Mouse (Mus musculus) megakaryocyte-erythroid progenitor cell, adult 5-6 weeks (primary cell): Measurements from ENCODE around the gene C5ar1. TPM values are rescaled to one million over a fixed set of nuclear protein-coding genes. Genes with fewer than 3 reads are reported as not detected.
A peak's percentile ranks its signal among the peaks of the same experiment; 100 is the strongest.
"Not testable (repeated sequence)": the region's sequence is repeated elsewhere in the genome, so short reads cannot be mapped to it uniquely, and the experiment has no call there.

Experiments
- ATAC-seq: replicated peaks from 2 replicates; pipeline ENCODE4 v1.8.0; 2016; ENCODE audit warnings: mild to moderate bottlenecking, inconsistent platforms; ENCODE audit not compliant: severe bottlenecking, poor library complexity, low FRiP score, low TSS enrichment
- total RNA-seq, 2 experiments: library from RNA; stranded (forward) in 1 of 2; stranded (reverse) in 1 of 2; fragments of 200-1000, 215-1000 nt in 1 of 2; fragments of >200 nt in 1 of 2; fragmentation: Nextera tagmentation in 1 of 2; gene quantifications; 2 replicates each; pipeline ENCODE4 v1.2.3; 2014 to 2017

C5ar1 gene
- total RNA-seq, 2 experiments from 2014 or later, result 0.23 TPM; not detected in 1

DNA sequence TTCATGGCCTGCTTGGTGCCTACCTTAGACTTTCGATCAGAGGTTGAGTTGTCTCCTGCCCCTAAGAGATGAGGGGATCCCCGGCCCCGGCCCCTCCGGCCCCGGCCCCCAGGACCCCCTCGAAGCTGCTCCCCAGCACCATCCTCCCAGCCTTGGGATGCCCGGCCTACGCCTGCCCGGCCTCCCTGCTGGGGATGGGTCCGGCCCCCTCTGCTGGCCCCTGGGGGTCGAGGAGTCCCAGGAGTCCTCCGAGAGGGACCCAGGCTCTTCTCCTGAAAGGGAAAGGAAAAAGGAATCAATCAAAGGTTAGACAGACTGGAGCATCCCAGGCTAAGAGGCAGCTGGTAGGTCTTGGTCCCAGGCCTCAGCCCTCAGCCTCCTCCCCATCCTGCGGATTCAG lies 23.0 kb upstream of the C5ar1 start:
- no peak for ATAC-seq

DNA sequence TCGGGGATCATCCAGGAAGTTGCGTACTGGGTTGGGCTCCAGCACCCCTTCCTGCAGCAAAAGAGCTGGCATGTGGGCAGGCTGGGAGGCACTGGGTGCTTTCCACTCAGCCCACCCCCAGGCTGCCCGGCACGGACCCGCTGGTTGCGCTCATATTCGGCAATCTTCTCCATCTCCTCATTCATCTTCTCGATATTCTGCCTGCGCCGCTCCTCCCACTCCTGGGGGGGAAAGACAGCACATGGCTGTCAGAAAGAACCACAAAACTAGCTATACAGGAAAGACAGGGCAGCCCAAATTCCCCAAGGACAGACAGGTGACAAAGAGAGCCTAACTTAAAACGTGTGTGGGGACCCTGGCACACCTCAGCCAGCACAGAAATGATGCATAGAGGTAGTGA lies 21.4 kb upstream of the C5ar1 start:
- ATAC-seq, result no peak

DNA sequence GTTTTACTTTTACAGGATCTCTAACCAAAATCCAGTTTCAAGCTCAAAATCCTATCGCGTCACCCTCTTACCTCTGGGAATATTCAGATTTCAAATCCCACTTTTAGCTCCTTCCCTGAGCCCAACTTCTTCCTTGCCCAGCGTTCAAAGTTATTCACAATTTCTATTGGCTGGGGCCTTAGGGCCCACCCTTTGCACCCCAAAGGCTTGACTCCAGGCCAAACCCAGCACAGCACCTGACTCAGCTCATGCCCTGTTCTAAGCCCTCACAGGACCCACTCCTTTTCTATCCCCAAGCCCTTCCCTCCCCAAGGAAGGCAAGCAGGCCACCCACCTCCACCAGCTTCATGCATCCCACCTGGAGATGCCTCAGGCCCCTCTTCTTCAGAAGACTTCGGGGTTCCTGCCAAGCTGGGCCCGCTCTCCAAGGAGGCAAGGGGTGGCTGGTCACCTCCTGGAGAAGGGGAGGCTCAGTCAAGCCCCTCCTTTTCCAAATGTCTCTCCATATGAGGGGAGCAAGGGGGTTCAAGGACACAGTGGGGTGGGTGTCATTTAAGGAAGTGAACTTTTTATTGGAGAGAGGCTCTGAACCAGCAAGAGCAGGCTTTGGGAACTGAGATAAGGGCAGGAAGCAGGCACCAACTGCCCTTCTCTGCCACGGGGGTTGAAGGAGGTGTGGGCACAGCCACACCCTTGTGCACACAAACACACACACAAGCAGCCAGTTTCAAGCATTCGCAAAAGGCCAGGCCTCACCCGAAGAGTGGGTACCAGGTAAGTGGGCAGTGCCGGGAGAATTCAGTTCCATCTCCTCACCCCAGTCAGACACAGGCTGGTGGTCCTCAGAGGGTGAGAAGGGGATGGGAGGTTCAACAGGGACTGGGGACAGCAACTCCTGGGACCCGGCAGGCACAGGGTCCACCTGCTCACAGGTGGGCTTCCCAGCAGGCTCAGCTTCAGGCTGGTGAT lies 15.9 kb upstream of the C5ar1 start:
- peak; percentile 53 for ATAC-seq

DNA sequence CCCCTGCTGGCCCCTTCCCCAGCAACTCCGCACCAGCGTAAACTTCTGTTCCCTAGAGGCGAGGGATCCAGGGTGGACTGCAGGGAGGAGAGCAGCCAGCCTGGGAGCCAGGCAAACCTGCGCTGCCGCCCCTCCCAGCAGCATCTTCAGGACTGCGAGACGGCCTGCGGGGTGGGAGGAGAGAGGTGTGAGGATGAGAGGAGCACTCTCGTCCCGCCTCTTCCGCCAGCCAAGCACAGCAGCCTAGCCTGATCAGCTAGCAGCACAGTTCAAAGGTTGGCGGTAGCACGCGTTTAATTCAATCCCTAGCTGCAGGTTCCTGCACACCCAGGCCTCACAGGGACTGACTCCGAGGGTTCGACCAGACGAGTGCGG lies 14.4 kb upstream of the C5ar1 start:
- peak; percentile 66 for ATAC-seq

DNA sequence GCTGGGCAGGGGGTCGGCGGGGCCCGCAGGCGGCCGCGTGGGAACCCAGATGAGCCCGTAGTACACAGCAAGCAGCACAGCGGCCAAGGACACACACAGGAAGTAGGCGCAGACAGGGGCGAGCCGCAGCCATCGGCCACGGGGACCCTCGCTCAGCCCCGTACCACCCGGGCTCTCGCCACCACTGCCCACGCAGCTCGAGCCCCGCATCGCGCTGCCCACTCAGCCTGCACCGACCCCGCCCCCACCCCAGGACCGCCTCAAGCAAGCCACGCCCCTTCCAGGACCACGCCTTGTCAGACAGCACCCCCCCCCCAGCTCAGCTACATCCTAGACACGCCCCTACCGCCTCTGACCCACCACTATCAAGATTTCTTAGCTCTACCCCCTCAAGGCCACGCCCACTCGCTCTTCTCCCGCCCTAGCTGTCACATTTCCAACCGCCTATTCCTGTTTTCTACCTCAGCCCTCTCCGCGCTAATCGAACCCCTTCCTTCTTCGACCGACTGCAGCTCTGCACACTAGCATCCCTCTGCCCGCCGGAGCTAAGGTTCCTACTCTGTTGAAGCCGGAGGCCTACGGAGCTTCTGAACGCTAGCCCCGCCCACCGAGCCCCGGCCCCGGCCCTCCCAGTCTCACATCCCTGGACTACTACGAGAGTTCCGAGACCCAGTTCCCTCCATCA lies 13.9 kb upstream of the C5ar1 start, which contains the start of gene Inafm1:
TSS of gene Inafm1 (minus strand) at position 537 of the 685 bp plus-strand sequence.
- ATAC-seq, result peak; percentile 58

DNA sequence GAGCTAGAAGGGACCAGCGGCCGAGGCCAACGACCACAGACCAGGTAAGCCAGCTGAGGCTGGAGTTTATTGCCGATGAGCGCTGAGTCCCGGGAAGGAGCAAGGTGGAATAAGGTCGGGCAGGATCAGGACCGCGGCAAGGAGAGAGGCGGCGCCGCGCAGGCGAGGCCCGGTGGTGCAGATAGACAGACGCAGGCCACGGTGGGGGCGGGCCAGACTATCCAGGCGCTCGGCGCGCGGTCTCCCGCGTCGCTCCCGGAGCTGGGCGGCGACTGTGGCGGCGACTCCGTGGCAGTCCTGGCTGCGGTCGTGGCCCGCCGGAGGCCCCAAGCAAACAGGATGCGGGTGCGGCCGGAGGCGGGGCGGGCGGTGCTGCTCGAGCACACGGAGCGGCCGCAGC lies 13.3 kb upstream of the C5ar1 start:
- ATAC-seq, result peak; percentile 53

DNA sequence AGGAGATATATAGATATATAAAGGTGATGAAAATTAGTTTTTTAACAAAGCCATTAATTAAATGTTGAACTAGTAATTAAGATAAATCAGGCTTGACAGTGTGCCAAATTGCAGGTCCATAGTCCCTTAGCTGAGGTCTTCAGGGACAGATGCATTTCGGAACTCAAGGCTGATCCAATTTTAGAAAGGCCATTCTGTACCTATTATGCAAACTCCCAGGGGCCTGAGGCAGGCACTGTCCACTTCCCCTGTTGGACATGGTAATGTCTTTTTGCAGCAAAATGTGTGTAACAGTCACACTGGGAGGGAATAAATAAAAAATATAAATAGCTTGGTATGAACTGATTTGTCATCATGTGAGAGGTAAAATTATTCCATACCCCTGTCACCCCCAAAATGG lies 11.8 kb upstream of the C5ar1 start:
- no peak for ATAC-seq

DNA sequence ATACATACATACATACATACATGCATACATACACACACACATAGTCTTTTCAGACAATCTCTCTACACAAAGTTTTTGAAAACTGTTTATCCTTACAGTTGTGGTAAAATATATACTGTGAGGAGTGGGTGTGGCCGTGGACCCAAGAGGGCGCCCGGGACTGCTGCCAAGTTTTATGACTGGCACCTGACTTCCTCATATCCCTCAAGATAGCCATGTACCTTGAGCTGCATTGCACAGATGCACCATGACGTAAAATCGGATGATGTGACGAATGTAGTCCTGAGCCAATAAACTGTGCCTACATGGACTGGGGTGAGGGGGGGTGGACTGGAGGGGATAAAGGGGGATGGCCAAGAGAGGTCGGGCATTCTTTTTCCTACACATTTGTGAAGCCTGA lies 7.3 kb upstream of the C5ar1 start:
- ATAC-seq, result not testable (repeated sequence)

DNA sequence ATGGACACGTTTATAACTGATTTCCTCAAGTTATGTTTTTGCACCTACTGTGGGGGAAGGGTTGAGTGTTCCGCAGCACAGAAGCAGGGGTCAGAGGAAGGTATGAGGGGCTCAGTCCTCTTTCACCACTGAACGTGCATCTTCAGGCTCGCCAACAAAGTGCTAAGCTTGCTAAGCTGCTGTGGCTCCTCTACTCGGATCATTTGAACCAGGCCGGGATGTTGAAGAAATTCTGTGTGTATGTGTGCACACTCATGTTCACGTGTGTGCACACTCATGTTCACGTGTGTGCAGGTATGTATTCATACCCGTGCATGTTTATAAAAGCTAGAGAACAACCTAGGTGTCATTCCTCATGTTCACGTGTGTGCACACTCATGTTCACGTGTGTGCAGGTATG lies 6.5 kb upstream of the C5ar1 start:
- ATAC-seq, result no peak

DNA sequence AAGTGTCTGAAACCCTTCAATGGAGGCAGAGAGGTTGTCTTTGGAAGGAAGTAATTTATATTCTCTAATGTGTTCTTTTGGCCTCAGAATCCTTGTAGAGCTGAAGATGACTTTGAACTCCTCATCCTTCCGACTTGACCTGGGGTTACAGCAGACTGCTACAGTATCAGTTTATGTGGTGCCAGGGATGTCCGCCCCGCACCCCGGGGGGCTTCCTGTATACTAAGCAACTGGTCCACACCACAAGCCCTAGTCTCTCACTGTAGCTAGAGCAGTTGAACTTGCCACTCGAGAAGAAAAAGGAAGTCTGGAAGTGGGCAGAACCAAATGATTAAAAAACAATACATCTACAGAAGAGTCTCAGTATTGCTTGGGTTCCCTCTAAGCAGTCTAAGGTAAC lies 4.5 kb upstream of the C5ar1 start:
- ATAC-seq, result no peak

DNA sequence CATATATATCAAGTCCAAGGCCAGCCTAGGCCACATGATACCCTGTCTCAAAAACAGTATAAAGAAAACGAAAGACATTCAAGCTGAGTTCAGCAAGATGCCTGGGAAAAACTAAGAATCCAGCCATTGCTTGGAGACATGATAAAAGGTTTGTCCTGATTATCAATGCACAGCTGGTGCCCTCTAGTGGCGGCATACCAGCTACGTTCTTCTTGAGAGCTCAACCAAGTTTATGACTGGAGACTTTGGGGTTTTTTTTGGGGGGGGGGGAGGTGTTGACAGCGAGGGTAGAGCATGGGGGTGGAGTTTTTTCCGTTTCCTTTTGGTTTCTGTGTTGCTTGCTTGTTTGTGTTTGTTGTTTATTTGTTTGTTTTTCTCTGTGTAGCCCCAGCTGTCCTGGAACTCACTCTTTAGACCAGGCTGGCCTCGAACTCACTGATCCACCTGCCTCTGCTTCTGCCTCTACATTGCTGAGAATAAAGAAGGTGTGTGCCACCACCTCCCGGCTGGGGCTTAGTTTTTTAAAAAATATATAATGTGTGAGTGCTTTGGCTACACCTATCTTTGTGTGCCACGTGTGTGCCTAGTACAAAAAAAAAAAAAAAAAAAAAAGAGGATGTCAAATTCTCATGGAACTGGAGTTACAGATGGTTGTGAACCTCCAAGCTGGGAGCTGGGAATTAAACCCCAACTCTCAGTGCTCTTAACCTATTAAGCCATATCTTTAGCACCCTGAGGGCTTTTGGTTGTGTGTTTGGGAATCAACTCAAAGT lies 3.9 kb upstream of the C5ar1 start:
- peak; percentile 60 for ATAC-seq

DNA sequence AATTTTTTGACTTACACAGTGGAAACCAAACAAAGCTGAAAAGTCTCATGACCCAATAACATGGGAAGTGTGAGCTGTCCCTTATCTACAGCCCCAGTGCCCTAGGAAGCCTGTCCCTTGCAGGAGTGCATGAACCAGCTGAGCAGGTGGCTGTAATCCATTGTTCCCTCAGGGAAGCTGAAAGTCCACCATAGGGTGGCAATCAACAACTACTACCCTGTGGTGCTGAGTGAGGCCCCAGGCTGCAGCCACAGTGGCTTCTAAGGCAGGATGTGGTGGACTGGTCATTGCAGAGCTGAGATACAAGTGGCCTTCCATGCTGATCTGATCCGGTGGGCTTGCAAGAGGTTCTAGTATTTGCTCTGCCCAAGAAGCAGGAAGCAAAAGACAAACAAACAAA lies 1.8 kb upstream of the C5ar1 start:
- ATAC-seq, result no peak

DNA sequence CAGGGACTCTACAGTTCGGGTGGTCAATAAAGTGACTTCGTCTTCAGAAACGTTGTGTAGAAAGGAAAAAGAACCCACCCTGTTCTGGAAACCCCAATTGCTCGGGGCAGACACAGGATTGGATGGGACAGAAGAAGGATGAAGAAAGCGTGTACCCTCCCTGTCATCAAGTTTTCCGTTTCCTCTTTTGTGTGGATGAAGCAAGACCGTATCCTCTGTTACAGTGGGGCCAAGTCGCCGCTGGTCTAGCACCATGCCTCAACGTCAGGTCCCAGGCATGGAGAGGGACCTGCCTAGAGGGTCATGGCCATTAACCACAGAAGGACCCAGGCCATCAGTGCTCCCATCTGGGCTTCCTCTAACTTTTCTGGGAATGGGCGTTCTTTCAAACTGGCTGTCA lies 1.5 kb downstream of the C5ar1 start:
- no peak for ATAC-seq

DNA sequence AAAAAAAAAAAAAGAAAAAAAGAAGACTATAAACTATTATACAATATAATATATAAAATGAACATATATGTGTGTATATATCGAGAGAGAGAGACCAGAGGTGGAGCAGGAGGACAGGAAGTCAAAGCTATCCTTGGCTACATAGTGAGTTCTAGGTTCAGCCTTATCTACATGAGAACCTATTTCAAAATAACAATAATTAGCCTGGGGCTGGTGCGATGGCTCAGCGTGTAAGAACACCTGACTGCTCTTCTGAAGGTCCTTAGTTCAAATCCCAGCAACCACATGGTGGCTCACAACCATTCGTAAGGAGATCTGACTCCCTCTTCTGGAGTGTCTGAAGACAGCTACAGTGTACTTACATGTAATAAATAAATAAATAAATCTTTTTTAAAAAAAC lies 3.4 kb downstream of the C5ar1 start:
- not testable (repeated sequence) for ATAC-seq

DNA sequence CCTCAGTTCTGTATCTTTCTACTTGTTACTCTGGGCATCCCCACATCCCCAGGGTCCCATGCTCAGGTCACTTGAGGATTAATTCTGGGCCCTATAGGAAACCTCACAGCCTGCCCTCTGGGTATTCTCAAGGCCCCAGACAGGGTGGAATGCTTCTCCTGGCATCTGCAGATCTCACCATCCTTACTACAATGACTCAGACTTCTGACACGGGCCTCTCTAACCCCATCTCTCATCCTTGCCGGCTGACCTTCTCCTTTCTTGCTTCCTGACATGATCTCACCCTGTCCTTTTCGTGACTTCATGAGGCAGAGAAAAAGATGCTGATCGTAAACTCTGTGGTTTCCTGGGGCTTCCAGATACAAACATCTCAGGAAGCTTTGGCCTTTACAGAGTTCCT lies 5.1 kb downstream of the C5ar1 start:
- ATAC-seq, result no peak

DNA sequence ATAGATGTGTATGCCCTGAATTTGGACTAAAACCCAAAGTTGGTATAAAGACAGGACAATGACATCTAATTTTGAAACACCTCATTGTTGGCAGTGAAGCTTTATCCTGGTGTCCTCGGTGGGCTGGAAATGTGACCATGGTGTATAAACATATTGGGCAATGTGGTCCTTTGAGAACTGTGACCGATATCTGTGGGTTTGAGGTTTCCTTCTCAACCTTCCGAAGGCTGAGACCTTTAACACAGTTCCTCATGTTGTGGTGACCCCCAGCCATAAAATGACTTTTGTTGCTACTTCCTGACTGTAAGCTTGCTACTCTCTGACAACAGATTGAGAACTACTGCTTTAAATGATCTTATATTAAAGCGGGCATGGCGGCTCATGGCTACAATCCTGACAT lies 8.7 kb downstream of the C5ar1 start:
- no peak for ATAC-seq

DNA sequence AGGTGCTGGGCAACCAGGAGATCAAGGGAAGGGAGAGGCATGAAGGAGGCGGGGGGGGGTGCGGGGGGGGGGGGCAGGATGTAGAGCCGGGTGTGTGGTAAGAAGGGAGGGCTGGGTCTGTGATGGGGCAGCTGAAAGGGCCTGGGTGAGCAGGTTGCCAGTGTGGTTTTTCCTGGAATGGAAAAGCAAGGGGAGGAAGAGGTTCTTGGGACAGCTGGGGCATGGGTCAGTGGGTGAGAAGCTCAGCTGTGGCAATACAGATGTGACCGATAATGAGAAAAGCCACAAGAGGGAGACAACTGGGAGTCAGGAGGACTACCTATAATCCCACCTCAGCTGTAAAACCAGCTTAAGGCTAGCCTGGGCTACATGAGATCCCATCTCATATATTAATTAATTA lies 13.4 kb downstream of the C5ar1 start:
- no peak for ATAC-seq

DNA sequence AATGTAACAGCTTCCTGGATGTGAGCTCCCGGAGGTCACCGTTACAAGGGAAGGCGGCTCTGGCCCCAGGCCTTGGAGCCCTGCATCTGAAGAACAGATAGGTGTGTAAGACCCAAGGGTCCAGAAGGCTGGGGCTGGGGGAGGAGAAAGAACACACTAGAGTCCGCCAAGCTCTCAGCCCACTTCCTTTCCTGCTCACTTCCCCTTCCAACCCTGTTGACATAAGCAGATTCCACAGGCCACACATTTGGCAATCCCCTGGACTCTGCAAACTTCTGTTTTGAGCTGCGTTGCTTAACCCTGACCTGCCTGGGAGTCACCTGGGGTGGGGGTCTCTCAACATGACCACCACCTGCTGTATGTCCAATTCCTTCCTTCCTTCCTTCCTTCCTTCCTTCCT lies 15.3 kb downstream of the C5ar1 start, which contains the start of gene C5ar2:
TSS of gene C5ar2 (minus strand) at position 88 of the 400 bp plus-strand sequence.
- ATAC-seq, result no peak

DNA sequence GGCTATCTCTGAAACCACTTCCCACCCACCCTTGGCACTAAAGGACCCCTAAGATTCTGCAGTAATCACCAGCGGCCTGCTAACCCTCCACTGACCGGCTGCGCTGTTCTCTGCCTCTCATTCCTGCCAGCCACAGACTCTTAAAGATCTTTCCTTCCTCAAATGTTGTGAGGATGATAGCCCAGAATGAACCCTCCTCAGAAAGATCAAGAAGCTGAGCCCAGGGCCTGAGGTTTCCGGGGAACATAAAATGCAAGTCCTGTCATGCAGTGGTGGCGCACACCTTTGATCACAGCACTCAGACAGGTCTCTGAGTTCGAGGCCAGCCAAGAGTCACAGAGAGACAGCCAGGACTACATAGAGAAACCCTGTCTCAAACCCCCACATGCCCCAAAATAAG lies 17.1 kb downstream of the C5ar1 start:
- ATAC-seq, result no peak

DNA sequence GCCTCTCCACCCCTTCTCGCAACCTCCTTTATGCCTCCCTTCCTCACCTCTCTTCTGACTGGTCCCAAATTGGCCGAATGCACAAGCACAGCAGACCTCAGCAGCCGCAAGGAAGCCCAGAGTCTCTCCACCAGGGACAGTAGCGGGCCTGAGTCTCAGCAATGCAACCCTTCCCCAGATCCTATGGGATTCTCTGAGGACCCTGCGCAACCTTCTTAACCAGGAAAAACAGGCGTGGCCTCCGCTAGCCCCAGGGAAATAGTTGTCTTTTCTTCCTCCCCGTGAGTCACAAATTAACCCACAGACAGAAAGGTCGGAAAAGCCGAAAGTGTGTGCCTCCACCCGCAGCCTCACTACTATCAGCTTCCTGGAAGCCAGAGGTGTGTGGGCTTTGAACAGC lies 17.6 kb downstream of the C5ar1 start:
- ATAC-seq, result no peak
